Mouse (Mus musculus) cerebral cortex, adult 2 months (tissue): Measurements from ENCODE around the gene Tmem51.

Experiments used
- whole genome bisulfite sequencing: fragments of 180-500 bp; shearing (Covaris S2); methylation state at CpG from one replicate; pipeline ENCODE4 v1.1.7; 2018; 5-methylcytosine and 5-hydroxymethylcytosine counted together

Tmem51 gene

GRCm38 (mm10) chr4:142084131-142084899 is at the start of gene Tmem51:
Gene Tmem51, minus strand, starts transcription at chr4:142084304.
- under 1% methylated on average over 52 of the region's 52 CpGs for WGBS

- WGBS = 80% methylated on average over 5 of the region's 5 CpGs
Observed at GRCm38 (mm10) chr4:142130162-142130561, 46.1 kb upstream of the Tmem51 start.

GRCm38 (mm10) chr4:142127275-142127788 is 43.2 kb upstream of the Tmem51 start:
- WGBS = 93% methylated on average over 6 of the region's 6 CpGs

- 69% methylated on average over 10 of the region's 10 CpGs for WGBS
Observed at GRCm38 (mm10) chr4:142126641-142127274, 42.7 kb upstream of the Tmem51 start.

- 79% methylated on average over 1 of the region's 1 CpGs for WGBS
Observed at GRCm38 (mm10) chr4:142121164-142121563, 37.1 kb upstream of the Tmem51 start.

- WGBS = 49% methylated on average over 7 of the region's 7 CpGs
Observed at GRCm38 (mm10) chr4:142118522-142118921, 34.4 kb upstream of the Tmem51 start.

- WGBS = 78% methylated on average over 12 of the region's 12 CpGs
Observed at GRCm38 (mm10) chr4:142117993-142118392, 33.9 kb upstream of the Tmem51 start.

GRCm38 (mm10) chr4:142113306-142113705 is 29.2 kb upstream of the Tmem51 start:
- WGBS = 45% methylated on average over 8 of the region's 8 CpGs

GRCm38 (mm10) chr4:142103081-142103671 is 19.1 kb upstream of the Tmem51 start:
- 54% methylated on average over 12 of the region's 12 CpGs for WGBS

- 6% methylated on average over 8 of the region's 8 CpGs for WGBS
Observed at GRCm38 (mm10) chr4:142098303-142098702, 14.2 kb upstream of the Tmem51 start.

GRCm38 (mm10) chr4:142097871-142098270 is 13.8 kb upstream of the Tmem51 start:
- WGBS = 19% methylated on average over 5 of the region's 5 CpGs

GRCm38 (mm10) chr4:142095513-142096241 is 11.6 kb upstream of the Tmem51 start:
- WGBS = 36% methylated on average over 15 of the region's 15 CpGs

- WGBS = 87% methylated on average over 11 of the region's 11 CpGs
Observed at GRCm38 (mm10) chr4:142094386-142094785, 10.3 kb upstream of the Tmem51 start.

GRCm38 (mm10) chr4:142091100-142091499 is 7.0 kb upstream of the Tmem51 start:
- WGBS = 93% methylated on average over 2 of the region's 2 CpGs

GRCm38 (mm10) chr4:142089966-142090365 is 5.9 kb upstream of the Tmem51 start:
- WGBS = 92% methylated on average over 6 of the region's 6 CpGs

GRCm38 (mm10) chr4:142088836-142089235 is 4.7 kb upstream of the Tmem51 start:
- WGBS = 72% methylated on average over 6 of the region's 6 CpGs

GRCm38 (mm10) chr4:142088409-142088808 is 4.3 kb upstream of the Tmem51 start:
- WGBS = 86% methylated on average over 4 of the region's 4 CpGs

GRCm38 (mm10) chr4:142084936-142085563 is 946 bp upstream of the Tmem51 start:
- WGBS = 32% methylated on average over 20 of the region's 20 CpGs

GRCm38 (mm10) chr4:142083762-142084130 is 358 bp downstream of the Tmem51 start:
- whole genome bisulfite sequencing = 2% methylated on average over 26 of the region's 29 CpGs

- WGBS = 55% methylated on average over 6 of the region's 6 CpGs
Observed at GRCm38 (mm10) chr4:142083193-142083592, 911 bp downstream of the Tmem51 start.

GRCm38 (mm10) chr4:142082703-142083102 is 1.4 kb downstream of the Tmem51 start:
- WGBS = 84% methylated on average over 4 of the region's 4 CpGs
